Mouse (Mus musculus) forebrain, embryonic 11.5 days (tissue): ENCODE measurements around the gene Dscam. TPM values are rescaled to one million over a fixed set of nuclear protein-coding genes. Genes with fewer than 3 reads are reported as not detected.

ENCODE experiments used
- ATAC-seq: fragments of 200-750 bp; cut with Nextera tagmentation; replicated peaks from 2 replicates; pipeline ENCODE4 v1.8.0; 2017; ENCODE audit warnings: moderate TSS enrichment; ENCODE audit not compliant: low FRiP score
- DNase-seq: peaks from one replicate; pipeline ENCODE4 v3.0.0-alpha.2; 2017; ENCODE audit warnings: low spot score
- H3K27ac ChIP-seq: fragments of 300-500 bp; sonication (generic); 2 replicates; pipeline ENCODE4 v1.5.1; 2014; ENCODE audit warnings: low read depth, low read length
- H3K27me3 ChIP-seq: fragments of 300-500 bp; sonication (generic); 2 replicates; pipeline ENCODE4 v1.6.1; 2014; ENCODE audit warnings: mild to moderate bottlenecking, low read length, mixed read lengths; ENCODE audit not compliant: control insufficient read depth, insufficient read depth
- H3K36me3 ChIP-seq: fragments of 300-500 bp; sonication (generic); 2 replicates; pipeline ENCODE4 v1.6.1; 2014; ENCODE audit warnings: mild to moderate bottlenecking, low read length, moderate library complexity, mixed read lengths; ENCODE audit not compliant: control insufficient read depth, insufficient read depth
- H3K4me1 ChIP-seq: fragments of 300-500 bp; sonication (generic); replicated peaks from 2 replicates; pipeline ENCODE4 v1.6.1; 2014; ENCODE audit warnings: low read length, mixed read lengths; ENCODE audit not compliant: control insufficient read depth, insufficient read depth
- H3K4me2 ChIP-seq: fragments of 300-500 bp; sonication (generic); 2 replicates; pipeline ENCODE4 v1.6.1; 2014; ENCODE audit warnings: low read depth, mild to moderate bottlenecking, low read length, moderate library complexity, mixed read lengths; ENCODE audit not compliant: severe bottlenecking
- H3K4me3 ChIP-seq: fragments of 300-500 bp; sonication (generic); 2 replicates; pipeline ENCODE4 v1.5.1; 2014; ENCODE audit warnings: low read depth, low read length
- H3K9ac ChIP-seq: fragments of 300-500 bp; sonication (generic); 2 replicates; pipeline ENCODE4 v1.6.1; 2014; ENCODE audit warnings: low read length
- H3K9me3 ChIP-seq: fragments of 300-500 bp; sonication (generic); 2 replicates; pipeline ENCODE4 v1.6.1; 2016; ENCODE audit warnings: low read length, mixed read lengths; ENCODE audit not compliant: control insufficient read depth
- WGBS: fragments of 180-500 bp; shearing (Covaris S2); extraction: QIAGEN DNeasy Blood & Tissue Kit; methylation state at CpG from one replicate; pipeline ENCODE4 v1.1.7; 2014; 5-methylcytosine and 5-hydroxymethylcytosine counted together
- polyA plus RNA-seq: library from polyadenylated mRNA; unstranded; fragments of >200 nt; fragmentation: Nextera tagmentation; extraction: Ambion mirVana; gene quantifications from 2 replicates; pipeline ENCODE4 v1.2.1, GENCODE M21; 2014

The Dscam gene
- polyA plus RNA-seq, 1 experiment from 2014 or later, result 0.88 TPM

DNA sequence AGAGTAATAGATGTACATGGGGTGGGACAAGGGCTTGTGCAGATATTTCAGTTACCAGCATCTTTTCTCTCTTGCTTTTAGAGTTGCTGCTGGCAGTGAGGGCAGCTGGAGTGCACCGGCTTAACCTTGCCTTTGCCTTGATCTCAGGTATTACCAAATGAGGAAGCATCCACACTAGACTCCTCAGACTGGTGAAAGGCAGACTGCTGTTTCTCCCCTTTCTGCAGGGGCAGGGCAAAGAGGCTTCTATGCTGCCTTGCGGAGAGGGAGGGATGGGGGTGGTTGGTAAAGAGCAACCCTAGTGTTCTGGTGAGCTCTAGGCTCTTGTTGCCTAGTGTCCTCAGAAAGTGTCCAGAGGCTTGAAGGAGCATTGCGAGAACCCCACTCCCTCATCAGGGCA, 412.2 kb downstream of the Dscam start:
- no peak overlapping the region for H3K4me2 ChIP-seq
- DNase-seq (no peak), ATAC-seq (no peak)
- H3K9me3 ChIP-seq, result no peaks in the 10 kb centered on the region
- H3K4me3 ChIP-seq, result no peak overlapping the region
- H3K4me1 ChIP-seq, result peaks cover 13% of the 10 kb centered on the region
- H3K9ac ChIP-seq, result no peak overlapping the region
- 41% methylated on average over 3 of the region's 3 CpGs for WGBS
- no peaks in the 10 kb centered on the region for H3K36me3 ChIP-seq
- H3K27me3 ChIP-seq, result no peaks in the 10 kb centered on the region
- no peak overlapping the region for H3K27ac ChIP-seq

DNA sequence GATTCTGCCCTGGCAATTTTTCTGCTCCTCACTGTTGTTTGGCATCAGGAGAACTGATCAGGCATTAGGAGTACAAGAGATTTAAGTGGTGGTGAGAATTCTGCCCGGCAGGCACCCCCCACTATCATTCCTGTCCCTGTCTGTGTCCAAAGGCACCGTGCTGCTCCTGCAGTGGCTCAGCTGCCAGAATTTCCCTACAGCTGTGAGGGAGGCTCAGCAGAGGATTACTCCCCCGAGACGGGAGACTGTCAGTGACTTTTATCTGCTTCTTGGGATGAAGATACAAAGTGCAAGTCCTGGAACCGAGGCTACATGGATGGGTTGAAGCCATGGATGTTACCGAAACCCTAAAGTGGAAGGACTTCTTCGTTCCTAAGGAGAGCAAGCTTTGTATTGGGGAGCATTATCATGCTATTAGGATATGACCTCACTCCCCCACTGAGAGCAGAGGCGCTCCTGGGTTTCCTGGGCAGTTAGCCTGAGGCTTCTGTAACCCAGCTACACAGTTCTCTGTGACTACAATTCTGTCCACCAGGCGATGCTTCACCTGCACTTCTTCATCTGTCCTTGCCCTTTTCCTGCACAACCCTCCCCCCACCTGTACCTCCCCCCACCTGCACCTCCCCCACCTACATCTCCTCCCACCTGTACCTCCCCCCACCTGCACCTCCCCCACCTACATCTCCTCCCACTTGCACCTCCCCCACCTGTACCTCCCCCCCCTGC, 412.8 kb downstream of the Dscam start:
- ATAC-seq (0 out of 2 replicates have a peak, but pooled peaks have one; percentile 17), DNase-seq (no peak)
- Histone ChIP-seq H3K4me3 (no peak overlapping the region), H3K36me3 (no peaks in the 10 kb centered on the region), H3K27me3 (no peaks in the 10 kb centered on the region), H3K27ac (no peak overlapping the region), H3K9ac (no peak overlapping the region), H3K9me3 (no peaks in the 10 kb centered on the region), H3K4me2 (peak overlapping the region; percentile 27; the same call in 1 of the 2 replicates), H3K4me1 (peaks cover 13% of the 10 kb centered on the region)
- 3% methylated on average over 9 of the region's 9 CpGs for WGBS

DNA sequence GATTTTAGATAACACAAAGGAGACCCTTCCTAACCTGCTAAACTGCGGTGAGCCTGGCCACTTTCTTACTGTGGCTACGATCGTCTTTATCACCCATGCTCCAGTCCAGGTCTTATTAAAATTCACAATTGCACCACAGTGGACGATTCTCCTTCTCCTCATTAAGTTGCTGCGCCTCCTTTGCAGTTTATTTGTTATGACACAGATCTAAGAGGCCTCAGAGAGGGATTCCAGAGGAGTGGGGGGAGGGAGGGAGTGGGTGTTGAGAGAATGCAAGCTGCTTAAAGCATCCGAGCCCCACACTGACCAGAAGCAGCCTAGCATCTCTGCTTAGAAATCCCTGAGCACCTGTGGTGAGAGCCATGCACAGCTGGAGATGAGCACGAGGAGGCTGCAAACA, 413.6 kb downstream of the Dscam start:
- no peak overlapping the region for H3K4me3 ChIP-seq
- H3K4me2 ChIP-seq, result no peak overlapping the region

DNA sequence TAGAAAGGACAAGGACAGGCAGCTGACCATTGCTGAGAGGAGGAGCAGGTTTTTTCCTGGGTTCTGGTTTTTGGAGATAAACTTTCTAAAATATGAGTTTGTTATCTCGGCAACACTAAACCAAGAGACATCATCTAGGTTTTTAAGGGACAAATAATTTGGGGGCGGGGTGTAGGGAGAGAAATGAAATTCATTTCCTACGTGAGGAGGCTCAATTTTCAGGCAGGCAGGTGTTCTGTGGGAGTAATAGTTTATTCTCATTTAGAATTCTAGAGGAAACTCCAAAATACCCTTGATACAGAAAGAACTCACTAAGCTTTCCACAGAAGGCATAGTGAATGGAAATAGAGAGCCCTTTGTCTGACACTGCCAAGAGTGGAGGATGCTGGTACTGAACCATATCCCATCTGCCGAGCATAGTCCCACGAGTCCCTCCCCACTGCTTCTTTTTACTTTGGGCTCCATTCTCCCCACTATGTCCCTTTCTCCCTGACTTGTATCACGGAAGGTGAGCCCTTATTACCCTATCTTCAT, 415.5 kb downstream of the Dscam start:
- H3K4me2 ChIP-seq, result no peak overlapping the region
- H3K27ac ChIP-seq, result no peak overlapping the region
- H3K36me3 ChIP-seq, result no peaks in the 10 kb centered on the region
- H3K9me3 ChIP-seq, result no peaks in the 10 kb centered on the region
- no peak overlapping the region for H3K9ac ChIP-seq
- peaks cover 11% of the 10 kb centered on the region for H3K4me1 ChIP-seq
- WGBS, result 67% methylated on average over 6 of the region's 6 CpGs
- no peaks in the 10 kb centered on the region for H3K27me3 ChIP-seq
- no peak for DNase-seq
- H3K4me3 ChIP-seq, result no peak overlapping the region
- ATAC-seq, result no peak

More for the DNA sequence above, 413.6 kb downstream of the Dscam start:
- peaks cover 13% of the 10 kb centered on the region for H3K4me1 ChIP-seq
- no peaks in the 10 kb centered on the region for H3K36me3 ChIP-seq
- H3K9me3 ChIP-seq, result no peaks in the 10 kb centered on the region
- DNase-seq, result no peak
- 3% methylated on average over 7 of the region's 7 CpGs for WGBS
- no peak overlapping the region for H3K9ac ChIP-seq
- no peaks in the 10 kb centered on the region for H3K27me3 ChIP-seq
- peak; percentile 71 for ATAC-seq
- no peak overlapping the region for H3K27ac ChIP-seq

DNA sequence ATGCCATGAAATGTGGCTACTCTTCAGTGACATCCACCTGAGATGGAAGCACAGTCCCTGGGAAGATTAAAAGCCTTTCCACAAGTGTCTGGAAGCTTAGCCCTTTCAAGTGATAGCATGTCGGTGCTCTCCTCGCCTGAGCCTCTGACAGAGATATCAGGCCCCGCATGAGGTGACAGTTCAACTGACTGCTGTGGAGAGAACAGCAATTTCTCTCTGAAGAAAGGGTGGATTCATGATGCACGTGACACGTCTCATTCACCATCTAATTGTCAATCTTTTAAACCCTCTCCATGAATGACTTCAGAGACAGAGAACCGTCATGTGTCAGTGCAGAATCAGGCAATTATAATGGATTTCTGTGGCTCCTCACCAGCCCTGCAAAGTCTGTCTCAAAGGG, 416.2 kb downstream of the Dscam start:
- H3K4me2 ChIP-seq, result no peak overlapping the region
- H3K27ac ChIP-seq, result no peak overlapping the region
- H3K9ac ChIP-seq, result no peak overlapping the region
- no peaks in the 10 kb centered on the region for H3K36me3 ChIP-seq
- no peak overlapping the region for H3K4me3 ChIP-seq
- 65% methylated on average over 6 of the region's 6 CpGs for WGBS
- ATAC-seq, result no peak
- no peaks in the 10 kb centered on the region for H3K27me3 ChIP-seq
- H3K4me1 ChIP-seq, result peaks cover 11% of the 10 kb centered on the region
- no peak for DNase-seq
- H3K9me3 ChIP-seq, result no peaks in the 10 kb centered on the region

DNA sequence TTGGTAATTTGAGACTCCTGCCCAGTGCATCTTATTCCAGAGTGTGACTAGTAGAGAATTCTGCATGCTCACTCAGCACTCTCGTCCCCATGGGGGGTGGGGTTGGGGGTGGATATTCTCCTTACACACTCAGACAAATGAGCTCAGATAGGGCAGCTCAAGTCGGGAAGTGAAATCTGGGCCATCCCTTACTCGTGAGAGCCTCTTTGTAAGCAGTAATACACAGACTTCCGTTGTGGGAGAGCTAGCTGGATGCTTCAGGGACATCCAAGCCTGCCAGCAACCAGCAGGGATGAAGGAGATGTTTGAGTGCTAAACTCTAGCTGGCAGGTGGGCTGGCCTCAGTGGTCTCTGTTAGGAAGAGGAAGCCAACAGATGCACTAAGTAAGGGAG, 416.8 kb downstream of the Dscam start:
- Histone ChIP-seq H3K27me3 (no peaks in the 10 kb centered on the region), H3K4me2 (no peak overlapping the region), H3K27ac (no peak overlapping the region), H3K36me3 (no peaks in the 10 kb centered on the region), H3K9ac (no peak overlapping the region), H3K4me1 (peaks cover 11% of the 10 kb centered on the region), H3K4me3 (no peak overlapping the region), H3K9me3 (no peaks in the 10 kb centered on the region)
- ATAC-seq, result no peak
- 22% methylated on average over 4 of the region's 4 CpGs for WGBS
- no peak for DNase-seq

DNA sequence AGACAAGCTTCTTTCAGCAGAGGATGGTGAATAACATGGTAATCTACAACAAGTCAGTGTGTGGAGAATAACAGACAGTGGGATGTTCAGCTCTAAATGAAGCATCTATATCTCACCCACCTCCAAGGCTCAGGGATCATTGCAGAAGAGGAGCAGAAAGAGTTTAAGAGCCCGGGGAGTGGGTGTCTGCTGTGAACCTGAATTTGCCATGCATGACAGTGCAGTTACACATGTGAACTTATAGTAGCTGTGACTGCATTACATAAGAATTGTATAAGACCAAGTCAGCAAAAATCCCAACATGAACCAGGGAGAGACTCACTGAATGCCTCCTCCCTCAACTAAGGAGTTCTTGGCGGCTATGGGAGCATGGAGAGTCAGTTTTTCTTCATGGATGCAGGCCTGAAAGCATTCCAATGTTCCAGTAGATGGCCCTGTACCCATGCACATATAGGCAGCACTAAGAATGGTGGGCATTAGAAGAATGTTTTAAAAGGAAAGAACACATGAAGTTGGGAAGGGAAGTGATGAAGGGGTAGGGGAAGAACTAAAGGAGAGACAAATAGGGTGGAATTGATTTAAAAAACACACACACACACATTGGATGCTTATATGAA, 417.3 kb downstream of the Dscam start:
- Histone ChIP-seq H3K4me3 (no peak overlapping the region), H3K9ac (no peak overlapping the region), H3K36me3 (no peaks in the 10 kb centered on the region), H3K27ac (no peak overlapping the region), H3K4me2 (no peak overlapping the region), H3K9me3 (no peaks in the 10 kb centered on the region), H3K27me3 (no peaks in the 10 kb centered on the region), H3K4me1 (peaks cover 11% of the 10 kb centered on the region)
- 77% methylated on average over 2 of the region's 2 CpGs for WGBS
- no peak for DNase-seq
- no peak for ATAC-seq

DNA sequence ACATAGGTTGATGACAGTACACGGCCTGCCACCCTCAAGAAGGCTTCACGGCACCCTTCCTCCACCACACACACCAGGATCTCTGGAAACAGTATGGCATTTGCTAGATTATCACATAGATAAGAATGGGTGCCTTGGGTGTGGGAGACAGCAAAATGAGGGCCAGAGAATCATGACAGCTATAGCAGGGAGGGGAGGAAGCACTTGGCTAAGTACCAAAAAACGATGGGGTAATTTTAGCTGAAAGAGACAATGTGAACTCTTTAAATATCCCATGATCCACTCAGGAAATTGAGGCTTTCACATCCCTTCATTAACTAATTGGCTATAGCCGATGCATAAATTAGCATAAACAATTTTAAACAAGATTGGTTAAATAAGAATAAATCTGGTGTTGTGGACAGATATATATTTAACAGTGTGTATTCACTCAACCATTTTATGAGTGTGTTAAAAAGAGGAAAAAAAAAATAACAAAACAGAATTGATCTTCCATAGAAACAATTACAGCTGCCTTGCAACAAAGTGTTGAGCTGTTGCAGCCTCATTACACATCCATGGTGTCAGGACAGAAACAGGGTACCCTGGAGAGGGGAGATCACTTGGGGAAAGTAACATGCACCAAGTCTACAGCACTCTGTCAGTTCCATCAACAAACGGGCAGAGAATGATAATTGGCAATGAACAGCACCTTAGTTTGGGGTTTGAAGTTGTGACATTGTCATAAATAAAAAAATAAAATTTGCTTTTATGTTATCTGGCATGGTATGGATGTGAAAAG, 427.9 kb downstream of the Dscam start:
- DNase-seq, result no peak
- H3K27ac ChIP-seq, result no peak overlapping the region
- no peak overlapping the region for H3K4me2 ChIP-seq
- no peak for ATAC-seq
- H3K9ac ChIP-seq, result no peak overlapping the region
- no peaks in the 10 kb centered on the region for H3K9me3 ChIP-seq
- WGBS, result 80% methylated on average over 5 of the region's 5 CpGs
- H3K36me3 ChIP-seq, result no peaks in the 10 kb centered on the region
- H3K4me3 ChIP-seq, result no peak overlapping the region
- no peaks in the 10 kb centered on the region for H3K27me3 ChIP-seq
- H3K4me1 ChIP-seq, result no peaks in the 10 kb centered on the region
